Mouse (Mus musculus): ENCODE results near the gene Idh2.
"Not testable (repeated sequence)": the region's sequence is repeated elsewhere in the genome, so short reads cannot be mapped to it uniquely, and the experiment has no call there.

The Idh2 gene

GRCm38 (mm10) chr7:80115224-80115590, at the start of gene Idh2:
Gene Idh2, minus strand, starts transcription at chr7:80115392.
- peak; percentile 81 to 83 for DNase-seq (ENCODE audit: low spot score in 2 of 2)

GRCm38 (mm10) chr7:80160945-80161306, 45.7 kb upstream of the Idh2 start:
- DNase-seq (ENCODE audit: low spot score in 2 of 2) = no peak

GRCm38 (mm10) chr7:80160293-80160944, 45.2 kb upstream of the Idh2 start:
- DNase-seq (ENCODE audit: low spot score in 2 of 2) = no peak

- no peak for DNase-seq (ENCODE audit: low spot score in 2 of 2)
Measured at GRCm38 (mm10) chr7:80158496-80159268, 43.5 kb upstream of the Idh2 start.

GRCm38 (mm10) chr7:80156711-80157227, 41.6 kb upstream of the Idh2 start:
- no peak for DNase-seq (ENCODE audit: low spot score in 2 of 2)

- DNase-seq (ENCODE audit: low spot score in 2 of 2) = no peak
Measured at GRCm38 (mm10) chr7:80154689-80155088, 39.5 kb upstream of the Idh2 start.

GRCm38 (mm10) chr7:80152756-80153155, 37.6 kb upstream of the Idh2 start:
- no peak for DNase-seq (ENCODE audit: low spot score in 2 of 2)

GRCm38 (mm10) chr7:80152152-80152551, 37.0 kb upstream of the Idh2 start:
- no peak for DNase-seq (ENCODE audit: low spot score in 2 of 2)

GRCm38 (mm10) chr7:80149356-80149755, 34.2 kb upstream of the Idh2 start:
- DNase-seq (ENCODE audit: low spot score in 2 of 2) = peak; percentile 36 to 37

- DNase-seq (ENCODE audit: low spot score in 2 of 2) = no peak
Measured at GRCm38 (mm10) chr7:80146077-80146476, 30.9 kb upstream of the Idh2 start.

GRCm38 (mm10) chr7:80144695-80145094, 29.5 kb upstream of the Idh2 start:
- no peak for DNase-seq (ENCODE audit: low spot score in 2 of 2)

- DNase-seq (ENCODE audit: low spot score in 2 of 2) = peak; percentile 70 to 75
Measured at GRCm38 (mm10) chr7:80143331-80144273, 28.4 kb upstream of the Idh2 start.

GRCm38 (mm10) chr7:80140815-80141214, 25.6 kb upstream of the Idh2 start:
- DNase-seq (ENCODE audit: low spot score in 2 of 2) = peak; percentile 22 to 53

GRCm38 (mm10) chr7:80138375-80138774, 23.2 kb upstream of the Idh2 start:
- DNase-seq (ENCODE audit: low spot score in 2 of 2) = no peak

- DNase-seq (ENCODE audit: low spot score in 2 of 2) = no peak
Measured at GRCm38 (mm10) chr7:80135173-80135532, 20.0 kb upstream of the Idh2 start.

- peak; percentile 63 to 69 for DNase-seq (ENCODE audit: low spot score in 2 of 2)
Measured at GRCm38 (mm10) chr7:80134454-80135172, 19.4 kb upstream of the Idh2 start.

GRCm38 (mm10) chr7:80132541-80132940, 17.3 kb upstream of the Idh2 start:
- peak in 1 of 2 experiments; percentile 33 for DNase-seq (ENCODE audit: low spot score in 2 of 2)

- not testable (repeated sequence) for DNase-seq (ENCODE audit: low spot score in 2 of 2)
Measured at GRCm38 (mm10) chr7:80131315-80131714, 16.1 kb upstream of the Idh2 start.

- no peak for DNase-seq (ENCODE audit: low spot score in 2 of 2)
Measured at GRCm38 (mm10) chr7:80130344-80131055, 15.3 kb upstream of the Idh2 start.

- no peak for DNase-seq (ENCODE audit: low spot score in 2 of 2)
Measured at GRCm38 (mm10) chr7:80129278-80129677, 14.1 kb upstream of the Idh2 start.

GRCm38 (mm10) chr7:80123672-80124071, 8.5 kb upstream of the Idh2 start:
- no peak for DNase-seq (ENCODE audit: low spot score in 2 of 2)
